Mouse (Mus musculus): ENCODE data around the gene Gmps. TPM values are rescaled to one million over a fixed set of nuclear protein-coding genes. Genes with fewer than 3 reads are reported as not detected.
A peak's percentile ranks its signal among the peaks of the same experiment; 100 is the strongest.

Gene Gmps
- polyA plus RNA-seq, 1 experiment from 2014 or later, result 76.4 TPM

DNA sequence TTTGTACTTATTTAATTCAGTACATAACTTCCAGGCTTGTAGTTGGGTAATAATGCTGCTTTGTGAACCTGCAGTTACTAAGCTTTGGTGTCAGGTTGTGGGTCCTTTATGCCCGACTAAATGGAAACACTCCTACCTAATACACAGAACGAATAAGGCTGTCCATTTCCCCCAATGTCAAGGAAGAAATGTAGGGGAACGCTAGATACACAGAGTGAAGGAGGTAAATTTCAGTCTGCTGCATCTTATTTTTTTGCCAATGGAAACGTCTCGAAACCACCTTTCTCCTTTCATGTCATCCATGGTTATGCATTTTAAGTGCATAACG is 11.0 kb upstream of the Gmps start:
- Histone ChIP-seq H3K4me3 (ENCODE audit: low read depth, low read length) (no peak overlapping the region), H3K36me3 (ENCODE audit: control insufficient read depth, insufficient read depth, low read length) (no peaks in the 10 kb centered on the region), H3K9me3 (ENCODE audit: control insufficient read depth, low read length) (no peaks in the 10 kb centered on the region), H3K9ac (ENCODE audit: low read length) (no peak overlapping the region), H3K4me2 (ENCODE audit: low read depth, severe bottlenecking) (peak overlapping the region; percentile 36; the same call in 1 of the 2 replicates), H3K4me1 (ENCODE audit: control insufficient read depth, insufficient read depth, low read length) (no peaks in the 10 kb centered on the region), H3K27ac (replicated peaks; ENCODE audit: low read depth, low read length) (no peak overlapping the region), H3K27me3 (ENCODE audit: control insufficient read depth, insufficient read depth, low read length) (no peaks in the 10 kb centered on the region)
- ATAC-seq (ENCODE audit: insufficient number of reproducible peaks, low FRiP score, low TSS enrichment, low read depth) (no peak; the same call in 1 of the 2 replicates), DNase-seq (ENCODE audit: low spot score) (no peak)
- WGBS, result 82% methylated on average over 6 of the region's 6 CpGs

DNA sequence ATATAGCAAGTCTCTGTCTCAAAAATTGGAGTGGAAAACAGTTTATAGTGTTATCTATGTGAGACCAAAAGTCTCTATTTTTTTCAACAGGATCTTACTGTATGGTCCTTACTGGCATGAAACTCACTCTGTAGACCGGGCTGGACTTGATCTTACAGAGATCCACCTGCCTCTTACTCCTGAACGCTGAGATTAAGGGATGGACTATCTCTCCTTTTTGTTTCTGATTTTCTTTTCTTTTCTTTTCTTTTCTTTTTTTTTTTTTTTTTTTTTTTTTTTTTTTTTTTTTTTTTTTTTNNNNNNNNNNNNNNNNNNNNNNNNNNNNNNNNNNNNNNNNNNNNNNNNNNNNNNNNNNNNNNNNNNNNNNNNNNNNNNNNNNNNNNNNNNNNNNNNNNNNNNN is 10.0 kb upstream of the Gmps start:
- H3K36me3 ChIP-seq (ENCODE audit: control insufficient read depth, insufficient read depth, low read length), result no peaks in the 10 kb centered on the region
- no peak overlapping the region for H3K4me3 ChIP-seq (ENCODE audit: low read depth, low read length)
- ATAC-seq (ENCODE audit: insufficient number of reproducible peaks, low FRiP score, low TSS enrichment, low read depth) (no peak), DNase-seq (ENCODE audit: low spot score) (no peak)
- H3K27ac ChIP-seq (replicated peaks; ENCODE audit: low read depth, low read length), result no peak overlapping the region
- H3K4me1 ChIP-seq (ENCODE audit: control insufficient read depth, insufficient read depth, low read length), result no peaks in the 10 kb centered on the region
- no peak overlapping the region for H3K9ac ChIP-seq (ENCODE audit: low read length)
- no peak overlapping the region for H3K4me2 ChIP-seq (ENCODE audit: low read depth, severe bottlenecking)
- WGBS, result 69% methylated on average over 2 of the region's 2 CpGs
- H3K27me3 ChIP-seq (ENCODE audit: control insufficient read depth, insufficient read depth, low read length), result no peaks in the 10 kb centered on the region
- no peaks in the 10 kb centered on the region for H3K9me3 ChIP-seq (ENCODE audit: control insufficient read depth, low read length)

DNA sequence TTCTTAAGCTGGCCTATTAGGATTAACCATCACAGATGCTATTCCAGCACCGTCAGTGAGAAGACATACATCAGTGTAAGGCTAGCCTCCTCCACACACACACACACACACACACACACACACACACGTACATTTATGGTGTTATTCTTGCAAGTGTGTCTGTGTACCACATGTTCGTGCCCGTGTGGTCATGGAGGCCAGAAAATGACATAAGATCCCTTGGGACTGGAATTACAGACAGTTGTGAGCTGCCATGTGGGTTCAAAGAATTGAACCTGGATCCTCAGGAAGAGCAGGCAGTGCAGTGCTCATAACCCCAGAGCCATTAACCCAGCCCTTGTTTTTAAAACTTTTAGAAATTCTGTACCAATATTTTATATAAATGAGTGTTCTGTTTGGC is 2.0 kb downstream of the Gmps start:
- no peak overlapping the region for H3K9ac ChIP-seq (ENCODE audit: low read length)
- H3K4me3 ChIP-seq (ENCODE audit: low read depth, low read length), result no peak overlapping the region
- DNase-seq (ENCODE audit: low spot score) (no peak), ATAC-seq (ENCODE audit: insufficient number of reproducible peaks, low FRiP score, low TSS enrichment, low read depth) (no peak)
- no peak overlapping the region; the same call in 1 of the 2 replicates for H3K4me2 ChIP-seq (ENCODE audit: low read depth, severe bottlenecking)
- no peaks in the 10 kb centered on the region for H3K9me3 ChIP-seq (ENCODE audit: control insufficient read depth, low read length)
- H3K36me3 ChIP-seq (ENCODE audit: control insufficient read depth, insufficient read depth, low read length), result peaks cover 5% of the 10 kb centered on the region; the same call in 1 of the 2 replicates
- no peaks in the 10 kb centered on the region for H3K27me3 ChIP-seq (ENCODE audit: control insufficient read depth, insufficient read depth, low read length)
- H3K4me1 ChIP-seq (ENCODE audit: control insufficient read depth, insufficient read depth, low read length), result no peaks in the 10 kb centered on the region
- WGBS, result 72% methylated on average over 4 of the region's 4 CpGs
- no peak overlapping the region for H3K27ac ChIP-seq (replicated peaks; ENCODE audit: low read depth, low read length)

DNA sequence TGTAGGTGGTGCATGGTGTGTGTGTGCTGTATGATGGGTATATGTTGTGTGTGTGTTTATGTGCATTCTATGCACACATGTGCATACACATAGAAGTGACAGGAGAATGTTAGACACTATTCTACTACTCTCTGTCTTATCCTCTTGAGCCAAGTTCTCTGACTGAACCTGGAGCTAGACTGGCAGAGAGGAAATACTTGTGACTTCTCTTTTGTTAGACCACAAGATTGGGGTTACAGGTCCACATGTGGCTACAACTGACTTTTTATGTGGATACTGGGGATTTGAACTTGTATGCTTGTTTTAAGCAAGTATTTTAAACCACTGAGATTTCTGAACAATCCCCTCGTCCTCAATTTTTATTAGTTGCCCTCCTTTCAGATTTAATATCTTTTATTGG is 10.8 kb downstream of the Gmps start:
- peaks cover 16% of the 10 kb centered on the region; the same call in 1 of the 2 replicates for H3K36me3 ChIP-seq (ENCODE audit: control insufficient read depth, insufficient read depth, low read length)
- no peak for DNase-seq (ENCODE audit: low spot score)
- H3K4me3 ChIP-seq (ENCODE audit: low read depth, low read length), result no peak overlapping the region
- no peak overlapping the region for H3K4me2 ChIP-seq (ENCODE audit: low read depth, severe bottlenecking)
- H3K27ac ChIP-seq (replicated peaks; ENCODE audit: low read depth, low read length), result no peak overlapping the region
- ATAC-seq (ENCODE audit: insufficient number of reproducible peaks, low FRiP score, low TSS enrichment, low read depth), result no peak
- H3K9me3 ChIP-seq (ENCODE audit: control insufficient read depth, low read length), result no peaks in the 10 kb centered on the region
- H3K9ac ChIP-seq (ENCODE audit: low read length), result no peak overlapping the region
- H3K27me3 ChIP-seq (ENCODE audit: control insufficient read depth, insufficient read depth, low read length), result no peaks in the 10 kb centered on the region
- H3K4me1 ChIP-seq (ENCODE audit: control insufficient read depth, insufficient read depth, low read length), result no peaks in the 10 kb centered on the region
- 89% methylated on average over 1 of the region's 1 CpGs for WGBS

DNA sequence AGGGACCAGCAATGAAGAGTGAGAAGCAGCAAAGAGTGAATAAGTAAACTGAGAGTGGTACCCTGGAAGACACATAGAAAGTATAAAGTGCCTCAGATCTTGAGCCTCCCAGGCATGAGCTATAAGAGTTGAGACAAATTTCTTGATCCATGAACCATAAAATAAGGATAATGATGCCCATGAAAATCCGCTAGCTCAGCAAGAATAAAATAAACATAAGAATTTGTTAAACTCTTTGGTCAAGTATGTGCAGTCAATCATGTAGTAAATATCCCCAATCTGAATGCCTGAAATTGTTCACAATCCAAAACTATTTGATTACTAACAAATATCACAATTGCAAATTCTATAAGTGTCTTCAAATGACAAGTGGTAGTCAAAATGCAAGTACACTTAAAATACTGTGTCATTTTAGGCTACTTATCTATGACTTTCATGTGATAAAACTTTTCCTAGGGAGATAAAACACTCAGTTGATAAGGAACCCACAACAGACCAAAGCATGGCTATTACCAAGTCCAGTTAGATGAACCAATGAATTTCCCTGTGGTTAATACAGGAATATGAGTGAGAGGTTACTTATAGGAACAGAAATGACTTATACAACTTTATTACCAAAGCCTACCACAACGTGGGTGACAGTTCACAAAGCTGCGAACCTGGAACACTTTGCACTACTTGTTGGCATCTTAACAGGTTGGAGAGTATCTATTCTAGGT is 13.0 kb downstream of the Gmps start:
- H3K36me3 ChIP-seq (ENCODE audit: control insufficient read depth, insufficient read depth, low read length), result peaks cover 12% of the 10 kb centered on the region; the same call in 1 of the 2 replicates
- no peaks in the 10 kb centered on the region for H3K9me3 ChIP-seq (ENCODE audit: control insufficient read depth, low read length)
- H3K27ac ChIP-seq (replicated peaks; ENCODE audit: low read depth, low read length), result no peak overlapping the region
- no peaks in the 10 kb centered on the region for H3K27me3 ChIP-seq (ENCODE audit: control insufficient read depth, insufficient read depth, low read length)
- no peak overlapping the region for H3K4me3 ChIP-seq (ENCODE audit: low read depth, low read length)
- DNase-seq (ENCODE audit: low spot score) (no peak), ATAC-seq (ENCODE audit: insufficient number of reproducible peaks, low FRiP score, low TSS enrichment, low read depth) (no peak)
- no peak overlapping the region for H3K4me2 ChIP-seq (ENCODE audit: low read depth, severe bottlenecking)
- 94% methylated on average over 3 of the region's 3 CpGs for WGBS
- no peaks in the 10 kb centered on the region for H3K4me1 ChIP-seq (ENCODE audit: control insufficient read depth, insufficient read depth, low read length)
- no peak overlapping the region for H3K9ac ChIP-seq (ENCODE audit: low read length)

DNA sequence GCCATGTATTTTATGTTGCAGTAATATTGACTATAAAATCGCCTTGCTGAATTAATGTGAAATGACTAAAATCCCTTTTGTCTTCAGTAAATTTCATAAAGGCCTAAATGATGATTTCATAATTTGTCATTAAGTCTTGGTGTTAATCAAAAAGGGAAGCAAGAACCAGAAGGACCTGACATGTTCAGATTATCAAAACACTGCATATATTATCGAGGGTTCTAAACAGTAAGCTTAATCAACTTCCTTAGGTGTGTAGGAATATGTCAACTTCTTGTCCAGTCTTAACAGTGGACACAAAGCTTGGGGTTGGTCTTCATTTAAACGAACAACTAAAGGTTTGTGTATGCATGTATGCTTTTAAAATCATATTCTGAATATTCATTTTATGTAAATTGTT is 45.5 kb downstream of the Gmps start:
- Histone ChIP-seq H3K9me3 (ENCODE audit: control insufficient read depth, low read length) (no peaks in the 10 kb centered on the region), H3K4me2 (ENCODE audit: low read depth, severe bottlenecking) (no peak overlapping the region), H3K27ac (replicated peaks; ENCODE audit: low read depth, low read length) (no peak overlapping the region), H3K4me1 (ENCODE audit: control insufficient read depth, insufficient read depth, low read length) (no peaks in the 10 kb centered on the region), H3K27me3 (ENCODE audit: control insufficient read depth, insufficient read depth, low read length) (no peaks in the 10 kb centered on the region), H3K9ac (ENCODE audit: low read length) (no peak overlapping the region), H3K36me3 (ENCODE audit: control insufficient read depth, insufficient read depth, low read length) (no peaks in the 10 kb centered on the region), H3K4me3 (ENCODE audit: low read depth, low read length) (no peak overlapping the region)
- no peak for ATAC-seq (ENCODE audit: insufficient number of reproducible peaks, low FRiP score, low TSS enrichment, low read depth)
- DNase-seq (ENCODE audit: low spot score), result no peak
- 91% methylated on average over 3 of the region's 3 CpGs for WGBS

DNA sequence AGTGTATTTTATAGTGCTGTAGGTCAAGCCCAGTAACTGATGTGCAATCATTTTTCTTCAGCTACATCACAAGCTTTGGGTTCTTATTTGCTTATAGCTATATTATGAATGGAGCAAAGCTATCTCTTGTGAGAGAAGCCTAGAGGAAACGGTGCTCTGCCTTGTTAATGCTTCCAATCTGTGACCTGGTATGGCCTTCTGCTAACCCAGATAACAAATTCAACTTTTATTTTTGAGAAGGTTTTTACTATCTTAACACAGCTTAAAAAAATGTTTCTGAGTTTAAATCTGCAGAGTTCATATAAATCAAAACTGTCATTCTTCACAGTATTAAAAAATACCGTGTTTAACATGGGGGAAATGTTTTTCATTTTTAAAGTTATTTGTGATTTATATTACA is 46.0 kb downstream of the Gmps start:
- H3K27ac ChIP-seq (replicated peaks; ENCODE audit: low read depth, low read length), result no peak overlapping the region
- ATAC-seq (ENCODE audit: insufficient number of reproducible peaks, low FRiP score, low TSS enrichment, low read depth), result no peak
- H3K27me3 ChIP-seq (ENCODE audit: control insufficient read depth, insufficient read depth, low read length), result no peaks in the 10 kb centered on the region
- no peaks in the 10 kb centered on the region for H3K4me1 ChIP-seq (ENCODE audit: control insufficient read depth, insufficient read depth, low read length)
- H3K9ac ChIP-seq (ENCODE audit: low read length), result no peak overlapping the region
- no peak for DNase-seq (ENCODE audit: low spot score)
- no peaks in the 10 kb centered on the region for H3K36me3 ChIP-seq (ENCODE audit: control insufficient read depth, insufficient read depth, low read length)
- no peak overlapping the region for H3K4me2 ChIP-seq (ENCODE audit: low read depth, severe bottlenecking)
- H3K9me3 ChIP-seq (ENCODE audit: control insufficient read depth, low read length), result no peaks in the 10 kb centered on the region
- no peak overlapping the region for H3K4me3 ChIP-seq (ENCODE audit: low read depth, low read length)
- WGBS, result 88% methylated on average over 2 of the region's 2 CpGs

DNA sequence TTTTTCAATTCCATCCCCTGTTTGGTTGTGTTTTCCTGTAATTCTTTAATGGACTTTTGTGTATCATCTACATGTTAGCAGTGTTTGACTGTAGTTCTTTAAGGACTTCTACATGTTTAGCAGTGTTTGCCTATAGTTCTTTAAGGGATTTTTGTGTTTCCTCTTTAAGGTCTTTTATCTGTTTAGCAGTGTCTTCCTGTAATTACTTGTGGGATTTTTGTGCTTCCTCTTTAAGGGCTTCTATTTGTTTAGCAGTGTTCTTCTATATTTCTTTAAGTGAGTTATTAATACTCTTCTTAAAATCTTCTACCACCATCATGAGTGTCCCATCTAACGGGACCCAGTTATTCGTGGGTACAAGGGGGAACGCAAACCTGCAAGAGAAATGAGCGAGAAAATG is 53.9 kb downstream of the Gmps start:
- Histone ChIP-seq H3K27ac (replicated peaks; ENCODE audit: low read depth, low read length) (no peak overlapping the region), H3K9me3 (ENCODE audit: control insufficient read depth, low read length) (no peaks in the 10 kb centered on the region), H3K9ac (ENCODE audit: low read length) (no peak overlapping the region), H3K4me3 (ENCODE audit: low read depth, low read length) (no peak overlapping the region), H3K4me2 (ENCODE audit: low read depth, severe bottlenecking) (no peak overlapping the region), H3K36me3 (ENCODE audit: control insufficient read depth, insufficient read depth, low read length) (no peaks in the 10 kb centered on the region), H3K4me1 (ENCODE audit: control insufficient read depth, insufficient read depth, low read length) (no peaks in the 10 kb centered on the region), H3K27me3 (ENCODE audit: control insufficient read depth, insufficient read depth, low read length) (no peaks in the 10 kb centered on the region)
- no peak for ATAC-seq (ENCODE audit: insufficient number of reproducible peaks, low FRiP score, low TSS enrichment, low read depth)
- DNase-seq (ENCODE audit: low spot score), result no peak
- 97% methylated on average over 4 of the region's 4 CpGs for WGBS
